21 mouse cellular contexts compared by ENCODE assay signal in genomic region chr2:77238046-77238445, GRCm38 (mm10). TPM values are rescaled to one million over a fixed set of nuclear protein-coding genes. Genes with fewer than 3 reads are reported as not detected.
DNase-seq lines count a peak whose midpoint lies in the region; ATAC-seq and TF ChIP-seq lines count a peak whose summit lies in the region.
"Had no signal": no experiment of that assay in that cellular context is flagged by ENCODE, and none has a peak within 500 bp of the region (broad histone marks: within the 10 kb centered on the region; RNA-seq: fewer than 3 reads in every experiment).

No protein-coding gene starts in this region.

- ATAC-seq in inflammation-experienced regulatory T-cells, adult 6 months, result no peak
- ATAC-seq: forebrain, embryonic 13.5 days; forebrain, postnatal 0 days; intestine, postnatal 0 days had no signal

- WGBS in macrophage (ENCODE audit: missing documents), result 44% methylated on average over 3 of the region's 3 CpGs
- 90% methylated on average over 3 of the region's 3 CpGs for WGBS in forebrain, embryonic 10.5 days

- H3K27me3 ChIP-seq in forebrain, embryonic 10.5 days (ENCODE audit: poor library complexity, severe bottlenecking), result no peaks in the 10 kb centered on the region
- H3K27me3 ChIP-seq: embryonic facial prominence, embryonic 15.5 days; forebrain, embryonic 13.5 days; heart, embryonic 15.5 days had no signal

- no peaks in the 10 kb centered on the region for H3K79me2 ChIP-seq in macrophage (ENCODE audit: inconsistent target)

- peaks cover 41% of the 10 kb centered on the region for H3K36me3 ChIP-seq in macrophage (ENCODE audit: inconsistent target)
- H3K36me3 ChIP-seq in forebrain, embryonic 10.5 days (replicated peaks), result peaks cover 72% of the 10 kb centered on the region

- H3K4me3 ChIP-seq in macrophage (ENCODE audit: inconsistent target), result no peak overlapping the region
- no peak overlapping the region for H3K4me3 ChIP-seq in forebrain, embryonic 10.5 days
- H3K4me3 ChIP-seq in gastrocnemius, adult 2 months, result no peak overlapping the region
- H3K4me3 ChIP-seq: embryonic facial prominence, embryonic 15.5 days; forebrain, embryonic 13.5 days; heart, embryonic 15.5 days had no signal

- H3K9me3 ChIP-seq in forebrain, embryonic 10.5 days, result no peaks in the 10 kb centered on the region
- H3K9me3 ChIP-seq: embryonic facial prominence, embryonic 15.5 days; forebrain, embryonic 13.5 days; heart, embryonic 15.5 days had no signal

- intact Hi-C loops in gastrocnemius, adult 2 months (cut with DNase I), result no loop called here

- H3K4me1 ChIP-seq in forebrain, embryonic 10.5 days, result no peaks in the 10 kb centered on the region
- H3K4me1 ChIP-seq: embryonic facial prominence, embryonic 15.5 days; heart, embryonic 15.5 days had no signal

- H3K27ac ChIP-seq in macrophage, result peak overlapping the region; percentile 38
- no peak overlapping the region for H3K27ac ChIP-seq in forebrain, embryonic 10.5 days
- no peak overlapping the region for H3K27ac ChIP-seq in gastrocnemius, adult 2 months
- H3K27ac ChIP-seq: embryonic facial prominence, embryonic 15.5 days; forebrain, embryonic 13.5 days; heart, embryonic 15.5 days; hindbrain, embryonic 14.5 days had no signal

- TF ChIP-seq CTCF in gastrocnemius, adult 2 months (IDR thresholded peaks at IDR 0.05), result no peak

- DNase-seq in kidney, adult 18-20 months, result peak; percentile 9
- DNase-seq in kidney, postnatal 4 days, result no peak
- DNase-seq in Muller cell, postnatal 12 days (ENCODE audit: inconsistent ontology term), result peak; percentile 9
- DNase-seq in brain, adult 2 months (ENCODE audit: low read depth, low spot score), result peak; percentile 21
- no peak for DNase-seq in forebrain, embryonic 10.5 days (ENCODE audit: extremely low spot score, low spot score)
- DNase-seq in gastrocnemius, adult 2 months, result no peak
- DNase-seq: adrenal gland, postnatal 10 days; cerebellum, adult 2 months; cerebellum, postnatal 10 days; embryo, embryonic 11 days; forebrain, postnatal 0 days; gastrocnemius, postnatal 25 days; heart, adult 11 months; heart, postnatal 14 days had no signal

RNA-seq across cellular contexts. Expression of gene Sestd1, which starts 42.3 kb away (rescaled TPM):
- total RNA-seq in macrophage (2018; cell fraction: chromatin; rRNA removed), result 100 to 1,000 TPM; 127 to 547 (median 227) TPM
- total RNA-seq in macrophage (2018; cell fraction: cytosol; rRNA removed), result 10 to 100 TPM; 21.6 to 64.5 (median 39.0) TPM
- total RNA-seq in macrophage (2018; cell fraction: nucleus; rRNA removed), result 100 to 1,000 TPM in 18 of 26 experiments, 10 to 100 TPM in 8; 54.1 to 319 (median 122) TPM
- polyA plus RNA-seq in macrophage (2018), result 18.9 to 31.8 TPM (median 24.4 TPM) in 3 replicates
- polyA plus RNA-seq in forebrain, embryonic 10.5 days (2016; fragmentation: Nextera tagmentation; extraction: Ambion mirVana), result 15.2 and 16.6 TPM in 2 replicates
- 10 to 100 TPM in 1 of 2 experiments, 1 to 10 TPM in 1; 9.8 to 10.3 TPM for total RNA-seq in gastrocnemius, adult 2 months (2021)
- under 1 TPM in 2 of 3 experiments, not detected in 1; 0.05 to 0.33 TPM for polyA plus RNA-seq in inflammation-experienced regulatory T-cells, adult 6 months (2017; shearing (Covaris generic))

Comparison
In these comparisons a context has a peak if more than half of its experiments do, and no peak if none do; other contexts are left out.
1. DNase-seq: peak in kidney, adult 18-20 months (single experiment), Muller cell, postnatal 12 days (single experiment) and brain, adult 2 months (single experiment); none in kidney, postnatal 4 days (0 of 2), forebrain, embryonic 10.5 days (single experiment) and gastrocnemius, adult 2 months (single experiment).
2. RNA of gene Sestd1, which starts 42.3 kb away (polyA plus RNA-seq): 18.9 to 31.8 TPM in macrophage and 15.2 to 16.6 TPM in forebrain, embryonic 10.5 days; 0.05 to 0.33 TPM in inflammation-experienced regulatory T-cells, adult 6 months; every median in the first group is over 10 times any median in the second.